Mouse (Mus musculus) bone marrow macrophage, adult 2 months (primary cell): ENCODE measurements around the gene Hist1h1e. TPM values are rescaled to one million over a fixed set of nuclear protein-coding genes. Genes with fewer than 3 reads are reported as not detected.
A peak's percentile ranks its signal among the peaks of the same experiment; 100 is the strongest.

Experiments used
- H3K27ac ChIP-seq: 2 replicates; pipeline ENCODE4 v1.5.1; 2012; ENCODE audit warnings: low read depth, low read length; ENCODE audit not compliant: insufficient read depth
- H3K4me1 ChIP-seq: 2 replicates; pipeline ENCODE4 v1.6.1; 2012; ENCODE audit warnings: low read length; ENCODE audit not compliant: control insufficient read depth, insufficient read depth
- H3K4me3 ChIP-seq: 2 replicates; pipeline ENCODE4 v1.5.1; 2012; ENCODE audit warnings: mild to moderate bottlenecking, low read length, moderate library complexity; ENCODE audit not compliant: insufficient read depth
- CTCF ChIP-seq: IDR thresholded peaks from 2 replicates; pipeline ENCODE4 v1.5.1; 2012; ENCODE audit warnings: low read depth, mild to moderate bottlenecking, low read length, moderate library complexity
- POLR2A ChIP-seq: IDR thresholded peaks from 2 replicates; pipeline ENCODE4 v1.6.1; 2012; ENCODE audit warnings: mild to moderate bottlenecking, low read depth, low read length, borderline replicate concordance
- polyA plus RNA-seq: library from polyadenylated mRNA; stranded (reverse); fragments of >200 nt; gene quantifications from 2 replicates; pipeline ENCODE4 v1.2.4, GENCODE M21; 2012; ENCODE audit not compliant: missing spikeins, insufficient read depth, insufficient read length

The Hist1h1e gene
- polyA plus RNA-seq, 1 experiment = 2.6 TPM

- Histone ChIP-seq H3K27ac (no peak overlapping the region), H3K4me1 (peaks cover 11% of the 10 kb centered on the region), H3K4me3 (no peak overlapping the region)
- TF ChIP-seq CTCF = no peak
Observed at GRCm38 (mm10) chr13:23611638-23612037, 10.7 kb downstream of the Hist1h1e start.

GRCm38 (mm10) chr13:23610393-23610792 lies 12.0 kb downstream of the Hist1h1e start:
- TF ChIP-seq POLR2A (no peak), CTCF (no peak)
- Histone ChIP-seq H3K4me1 (peaks cover 13% of the 10 kb centered on the region), H3K4me3 (no peak overlapping the region), H3K27ac (no peak overlapping the region)

- no peak overlapping the region for H3K27ac ChIP-seq
- TF ChIP-seq CTCF (no peak), POLR2A (no peak)
- no peak overlapping the region for H3K4me3 ChIP-seq
- H3K4me1 ChIP-seq = peaks cover 13% of the 10 kb centered on the region
Observed at GRCm38 (mm10) chr13:23609844-23610243, 12.5 kb downstream of the Hist1h1e start.

GRCm38 (mm10) chr13:23609209-23609608 lies 13.1 kb downstream of the Hist1h1e start:
- TF ChIP-seq POLR2A = no peak
- TF ChIP-seq CTCF = no peak
- no peak overlapping the region for H3K4me3 ChIP-seq

GRCm38 (mm10) chr13:23605052-23605451 lies 17.3 kb downstream of the Hist1h1e start:
- peaks cover 13% of the 10 kb centered on the region for H3K4me1 ChIP-seq
- H3K4me3 ChIP-seq = no peak overlapping the region
- TF ChIP-seq CTCF (no peak), POLR2A (no peak)
- H3K27ac ChIP-seq = no peak overlapping the region

More at GRCm38 (mm10) chr13:23609209-23609608, 13.1 kb downstream of the Hist1h1e start:
- Histone ChIP-seq H3K4me1 (peaks cover 13% of the 10 kb centered on the region), H3K27ac (no peak overlapping the region)

DNA sequence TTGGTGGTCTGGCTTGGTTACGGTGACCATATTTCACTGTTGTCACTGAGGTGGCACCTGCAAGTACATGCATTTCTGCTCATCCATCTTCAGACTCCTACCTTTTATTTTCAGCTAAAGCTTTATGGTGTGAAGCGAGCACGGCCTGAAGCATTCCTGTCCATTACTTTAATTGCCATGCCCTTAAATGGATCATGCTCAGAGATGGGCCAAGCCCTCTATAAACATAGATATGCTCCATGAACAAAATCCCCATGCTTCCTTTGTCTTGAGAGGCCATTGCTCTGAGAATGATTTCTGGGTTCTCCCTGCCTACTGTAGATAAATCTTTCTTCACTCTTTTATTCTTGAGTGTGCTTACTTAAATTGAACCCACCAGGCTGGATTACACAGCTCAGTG lies 17.9 kb downstream of the Hist1h1e start:
- no peak for TF ChIP-seq POLR2A
- TF ChIP-seq CTCF = no peak
- Histone ChIP-seq H3K27ac (no peak overlapping the region), H3K4me3 (no peak overlapping the region), H3K4me1 (peaks cover 8% of the 10 kb centered on the region; the same call in 1 of the 2 replicates)

DNA sequence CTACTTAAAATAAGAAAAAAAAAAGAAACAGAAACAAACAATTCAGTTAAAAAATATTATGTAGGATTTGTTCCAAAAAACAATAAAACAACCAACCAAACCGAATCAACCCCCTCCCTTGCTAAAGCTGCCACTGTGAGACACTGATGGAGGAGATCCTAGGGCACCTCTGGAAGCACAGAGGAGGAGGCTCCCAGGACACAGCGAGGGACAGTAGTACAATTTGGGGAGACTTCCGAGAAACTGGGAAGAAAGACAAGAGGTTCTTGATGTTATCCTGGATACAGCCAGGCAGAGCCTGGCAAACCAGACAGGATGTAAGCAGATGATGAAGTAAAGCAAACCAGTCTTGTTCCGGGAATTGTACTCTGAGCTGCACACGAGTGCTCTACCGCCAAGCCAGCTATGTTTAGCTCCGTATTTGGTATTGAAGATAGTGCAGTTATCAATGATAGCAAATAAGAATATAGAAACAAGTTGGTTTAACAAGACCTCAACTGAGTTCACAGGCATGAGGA lies 19.1 kb downstream of the Hist1h1e start:
- Histone ChIP-seq H3K27ac (no peak overlapping the region), H3K4me3 (no peak overlapping the region), H3K4me1 (peaks cover 5% of the 10 kb centered on the region; the same call in 1 of the 2 replicates)
- TF ChIP-seq CTCF = no peak
- TF ChIP-seq POLR2A = no peak

- no peak overlapping the region for H3K4me3 ChIP-seq
- H3K4me1 ChIP-seq = peaks cover 4% of the 10 kb centered on the region
- H3K27ac ChIP-seq = no peak overlapping the region
- TF ChIP-seq CTCF (peak; percentile 51; the same call in 1 of the 2 replicates), POLR2A (no peak)
Observed at GRCm38 (mm10) chr13:23597957-23598356, 24.4 kb downstream of the Hist1h1e start.

DNA sequence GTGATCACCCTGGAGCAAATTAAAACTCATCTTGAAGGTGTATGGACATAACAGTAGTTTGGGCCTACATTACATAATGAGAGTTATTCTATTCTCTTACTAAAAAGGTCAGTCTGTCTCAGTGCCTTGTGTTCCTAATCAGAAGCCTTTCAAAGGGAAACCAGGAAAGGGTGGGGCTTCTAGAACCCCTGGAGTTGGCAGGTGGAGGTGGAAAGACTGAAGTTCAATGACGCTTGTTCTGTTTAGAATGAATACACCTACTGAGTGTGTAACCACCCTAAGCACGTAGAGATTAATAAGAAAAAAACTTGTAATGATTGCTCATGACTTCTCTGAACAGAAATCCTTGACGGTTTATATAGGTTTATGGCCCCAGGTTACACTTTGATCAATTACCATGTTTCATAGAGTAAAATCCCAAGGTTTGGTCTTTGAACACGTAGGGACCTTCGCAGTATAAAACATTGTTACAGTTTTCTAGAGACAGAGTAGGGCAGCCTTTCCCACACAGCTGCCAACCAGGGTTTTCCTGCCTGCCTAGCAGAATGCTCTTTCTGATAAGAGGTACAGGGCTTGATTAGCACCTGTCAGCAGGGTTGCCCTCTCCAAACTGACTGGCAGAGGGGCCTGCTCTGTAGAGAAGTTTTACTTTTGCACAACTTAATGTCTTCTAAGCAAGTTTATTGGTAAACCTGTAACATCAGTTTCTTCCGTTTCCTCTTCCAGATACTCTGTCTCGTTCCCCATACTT lies 26.6 kb downstream of the Hist1h1e start:
- no peak overlapping the region for H3K27ac ChIP-seq
- no peak overlapping the region for H3K4me3 ChIP-seq
- peaks cover 6% of the 10 kb centered on the region for H3K4me1 ChIP-seq
- TF ChIP-seq POLR2A (no peak), CTCF (no peak)

GRCm38 (mm10) chr13:23595185-23595584 lies 27.2 kb downstream of the Hist1h1e start:
- no peak overlapping the region for H3K27ac ChIP-seq

More at GRCm38 (mm10) chr13:23595185-23595584, 27.2 kb downstream of the Hist1h1e start:
- Histone ChIP-seq H3K4me1 (peaks cover 6% of the 10 kb centered on the region), H3K4me3 (no peak overlapping the region)
- TF ChIP-seq CTCF (no peak), POLR2A (no peak)
